Mouse (Mus musculus): ENCODE measurements at regions not wholly inside any gene's neighbourhood (a gene's known extent, or its start where the extent isn't known, plus 50 kb on each side); places are given as distances from the start of the nearest gene placed in this dataset.

DNA sequence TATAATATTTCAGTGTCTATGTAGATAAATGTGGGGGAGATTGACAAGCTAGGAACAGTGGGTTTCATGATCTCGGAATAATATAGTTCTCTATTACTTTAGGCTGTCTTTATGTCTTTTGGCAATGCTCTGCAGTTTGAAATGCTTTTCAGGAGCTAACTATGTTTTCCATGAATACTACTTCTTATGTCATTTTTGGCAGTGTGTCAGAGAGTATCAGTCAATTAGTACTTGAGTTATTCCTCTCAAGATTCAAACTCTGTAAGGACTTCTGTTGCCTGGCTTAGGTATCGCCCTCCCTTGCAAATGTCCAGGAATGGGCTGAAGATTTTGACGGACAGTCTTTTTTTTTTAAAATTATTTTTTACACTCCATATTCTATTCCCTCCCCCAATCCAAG lies 92.7 kb downstream of the Edem1 start:
- no peak for TF ChIP-seq CTCF (conservative IDR thresholded peaks at IDR 0.05; ENCODE audit: insufficient read depth, insufficient read length, low read depth, low read length)
- no peak for TF ChIP-seq POLR2A (IDR thresholded peaks at IDR 0.05; ENCODE audit: low read depth, low read length)
